Mouse (Mus musculus) hindbrain, embryonic 13.5 days (tissue): Measurements from ENCODE around the gene Cog4. TPM values are rescaled to one million over a fixed set of nuclear protein-coding genes. Genes with fewer than 3 reads are reported as not detected.

Experiments used
- ATAC-seq: fragments of 200-750 bp; cut with Nextera tagmentation; 2 replicates; pipeline ENCODE4 v1.8.0; 2017; ENCODE audit warnings: moderate TSS enrichment; ENCODE audit not compliant: low FRiP score
- H3K27ac ChIP-seq: fragments of 300-500 bp; sonication (generic); 2 replicates; pipeline ENCODE4 v1.5.1; 2015; ENCODE audit warnings: inconsistent platforms, mild to moderate bottlenecking, moderate library complexity
- H3K27me3 ChIP-seq: fragments of 300-500 bp; sonication (generic); 2 replicates; pipeline ENCODE4 v1.6.1; 2015; ENCODE audit warnings: mild to moderate bottlenecking, inconsistent platforms
- H3K36me3 ChIP-seq: fragments of 300-500 bp; sonication (generic); 2 replicates; pipeline ENCODE4 v1.6.1; 2015; ENCODE audit warnings: mild to moderate bottlenecking, inconsistent platforms
- H3K4me1 ChIP-seq: fragments of 300-500 bp; sonication (generic); replicated peaks from 2 replicates; pipeline ENCODE4 v1.6.1; 2015; ENCODE audit warnings: inconsistent platforms
- H3K4me2 ChIP-seq: fragments of 300-500 bp; sonication (generic); 2 replicates; pipeline ENCODE4 v1.6.1; 2015; ENCODE audit warnings: inconsistent platforms, mild to moderate bottlenecking, moderate library complexity
- H3K4me3 ChIP-seq: fragments of 300-500 bp; sonication (generic); 2 replicates; pipeline ENCODE4 v1.5.1; 2015; ENCODE audit warnings: mild to moderate bottlenecking, inconsistent platforms
- H3K9ac ChIP-seq: fragments of 300-500 bp; sonication (generic); 2 replicates; pipeline ENCODE4 v1.6.1; 2015; ENCODE audit warnings: mild to moderate bottlenecking, inconsistent platforms
- H3K9me3 ChIP-seq: fragments of 300-500 bp; sonication (generic); 2 replicates; pipeline ENCODE4 v1.6.1; 2016; ENCODE audit warnings: inconsistent platforms
- WGBS: fragments of 180-500 bp; shearing (Covaris S2); methylation state at CpG from one replicate; pipeline ENCODE4 v1.1.7; 2015; 5-methylcytosine and 5-hydroxymethylcytosine counted together
- polyA plus RNA-seq: library from polyadenylated mRNA; unstranded; fragments of >200 nt; fragmentation: Nextera tagmentation; extraction: Ambion mirVana; gene quantifications from 2 replicates; pipeline ENCODE4 v1.2.1, GENCODE M21; 2015

The Cog4 gene
- polyA plus RNA-seq, 1 experiment from 2014 or later = 71.9 TPM

- Histone ChIP-seq H3K4me1 (no peaks in the 10 kb centered on the region), H3K9me3 (no peaks in the 10 kb centered on the region), H3K27ac (no peak overlapping the region), H3K36me3 (peaks cover 95% of the 10 kb centered on the region), H3K9ac (no peak overlapping the region), H3K4me2 (no peak overlapping the region), H3K27me3 (no peaks in the 10 kb centered on the region), H3K4me3 (no peak overlapping the region)
- 94% methylated on average over 10 of the region's 10 CpGs for WGBS
- no peak for ATAC-seq
These were observed 35.4 kb downstream of the Cog4 start for GRCm38 (mm10) chr8:110881741-110882310.

DNA sequence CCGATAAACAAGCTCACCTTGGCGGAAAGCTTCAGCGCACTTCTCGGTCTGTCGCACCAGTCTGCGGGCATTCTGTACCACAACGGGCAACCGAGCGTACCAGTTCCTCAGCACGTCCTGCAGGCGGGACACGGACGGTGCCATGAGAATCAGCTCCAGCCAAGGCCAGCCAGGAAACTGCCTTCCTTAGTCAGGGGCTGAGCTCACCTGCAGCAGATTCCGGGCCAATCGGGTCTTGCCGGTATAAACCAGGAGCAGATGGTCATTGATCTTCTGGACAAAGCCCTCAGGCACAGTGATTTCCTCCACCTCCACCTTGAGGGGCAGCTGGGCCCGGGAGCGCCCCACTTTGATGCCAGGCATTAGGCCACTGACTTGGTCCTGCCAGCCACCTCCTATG is 37.4 kb downstream of the Cog4 start:
- Histone ChIP-seq H3K27ac (no peak overlapping the region), H3K9ac (no peak overlapping the region), H3K27me3 (no peaks in the 10 kb centered on the region), H3K4me3 (no peak overlapping the region), H3K4me2 (no peak overlapping the region), H3K36me3 (peaks cover 96% of the 10 kb centered on the region), H3K4me1 (no peaks in the 10 kb centered on the region), H3K9me3 (no peaks in the 10 kb centered on the region)
- WGBS = 97% methylated on average over 18 of the region's 18 CpGs
- ATAC-seq = no peak

DNA sequence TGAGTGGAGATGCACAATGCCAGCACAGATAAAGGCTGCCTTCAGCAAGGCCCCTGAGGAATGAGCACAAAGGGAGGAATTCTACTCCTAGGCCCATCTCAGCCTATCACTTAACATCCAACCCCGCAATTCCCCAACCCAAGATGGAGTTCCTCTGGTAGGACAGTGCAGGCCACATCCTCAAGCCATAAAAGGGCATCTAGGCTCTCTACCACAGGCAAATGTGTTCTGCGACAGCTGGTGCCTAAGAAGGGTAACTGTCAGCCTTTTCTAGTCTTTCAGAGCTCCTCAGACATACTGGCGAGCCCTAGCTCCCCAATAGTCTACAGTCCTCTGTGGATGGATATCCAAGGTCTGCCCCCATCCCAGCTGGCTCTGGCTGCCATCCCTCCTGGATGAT is 40.2 kb downstream of the Cog4 start:
- Histone ChIP-seq H3K9me3 (no peaks in the 10 kb centered on the region), H3K9ac (no peak overlapping the region), H3K4me2 (no peak overlapping the region), H3K27ac (no peak overlapping the region), H3K27me3 (no peaks in the 10 kb centered on the region), H3K4me3 (no peak overlapping the region), H3K36me3 (peaks cover 83% of the 10 kb centered on the region), H3K4me1 (no peaks in the 10 kb centered on the region)
- WGBS = 83% methylated on average over 3 of the region's 3 CpGs
- no peak for ATAC-seq

DNA sequence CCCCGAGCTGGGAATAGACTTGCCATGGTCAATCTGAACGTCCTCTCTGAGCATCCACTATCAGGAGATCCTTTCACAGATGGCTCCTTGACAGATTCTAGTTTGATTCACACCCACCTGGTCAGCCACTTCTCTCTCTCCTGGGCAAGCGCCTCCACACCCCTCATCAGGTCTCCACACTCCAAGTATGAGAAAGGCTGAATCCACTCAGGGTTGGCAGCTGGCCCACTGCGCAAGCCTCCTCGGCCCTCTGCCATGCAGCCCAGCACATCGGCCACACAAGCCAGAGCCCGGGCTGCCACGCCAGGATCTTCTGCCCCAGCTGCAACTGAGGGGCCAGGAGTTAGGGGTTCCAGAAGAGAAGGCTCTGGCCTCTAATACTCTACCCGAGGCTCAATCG is 41.2 kb downstream of the Cog4 start:
- no peaks in the 10 kb centered on the region for H3K4me1 ChIP-seq
- H3K9me3 ChIP-seq = no peaks in the 10 kb centered on the region
- no peak for ATAC-seq
- no peak overlapping the region for H3K4me3 ChIP-seq
- peaks cover 77% of the 10 kb centered on the region for H3K36me3 ChIP-seq
- H3K27ac ChIP-seq = no peak overlapping the region
- H3K27me3 ChIP-seq = no peaks in the 10 kb centered on the region
- 91% methylated on average over 10 of the region's 10 CpGs for WGBS
- no peak overlapping the region for H3K9ac ChIP-seq
- no peak overlapping the region for H3K4me2 ChIP-seq

GRCm38 (mm10) chr8:110888441-110888840 is 42.0 kb downstream of the Cog4 start:
- H3K36me3 ChIP-seq = peaks cover 77% of the 10 kb centered on the region
- no peak overlapping the region for H3K9ac ChIP-seq
- no peak overlapping the region for H3K4me2 ChIP-seq
- H3K27me3 ChIP-seq = no peaks in the 10 kb centered on the region
- no peak overlapping the region for H3K4me3 ChIP-seq
- no peaks in the 10 kb centered on the region for H3K9me3 ChIP-seq
- 91% methylated on average over 8 of the region's 8 CpGs for WGBS
- no peak for ATAC-seq
- H3K27ac ChIP-seq = no peak overlapping the region
- no peaks in the 10 kb centered on the region for H3K4me1 ChIP-seq

GRCm38 (mm10) chr8:110888860-110889259 is 42.5 kb downstream of the Cog4 start:
- Histone ChIP-seq H3K9me3 (no peaks in the 10 kb centered on the region), H3K36me3 (peaks cover 77% of the 10 kb centered on the region), H3K4me2 (no peak overlapping the region), H3K27ac (no peak overlapping the region), H3K4me3 (no peak overlapping the region), H3K4me1 (no peaks in the 10 kb centered on the region), H3K9ac (no peak overlapping the region), H3K27me3 (no peaks in the 10 kb centered on the region)
- WGBS = 91% methylated on average over 16 of the region's 16 CpGs
- ATAC-seq = no peak

DNA sequence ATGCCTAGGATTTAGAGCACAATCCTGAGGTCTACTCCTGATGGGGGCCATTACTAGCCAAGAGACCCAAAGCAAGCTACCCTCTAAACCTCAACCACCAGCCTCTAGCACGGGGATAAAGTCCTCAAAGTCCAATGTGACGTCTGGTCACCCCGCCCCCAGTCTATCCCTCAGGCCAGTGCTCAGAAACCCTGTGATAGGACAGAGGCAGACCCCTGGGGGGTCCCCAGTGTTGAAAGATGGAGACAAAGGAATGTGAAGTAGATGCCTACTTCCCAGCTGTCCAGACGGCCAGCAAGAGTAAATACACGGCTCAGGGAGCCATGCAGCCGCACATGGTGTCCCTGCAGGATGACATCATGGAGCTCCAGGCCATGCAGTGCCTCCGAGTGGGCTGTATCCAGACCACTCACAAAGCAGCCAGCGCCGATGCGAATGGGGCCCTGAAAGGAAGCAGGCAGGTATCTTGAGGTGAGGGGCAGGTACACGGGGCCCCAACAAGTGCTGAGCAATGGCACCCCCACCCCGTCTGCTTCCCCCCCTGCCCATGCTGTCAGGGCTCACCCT is 43.6 kb downstream of the Cog4 start:
- H3K9ac ChIP-seq = no peak overlapping the region
- H3K4me2 ChIP-seq = no peak overlapping the region
- H3K27ac ChIP-seq = no peak overlapping the region
- no peak overlapping the region for H3K4me3 ChIP-seq
- WGBS = 74% methylated on average over 11 of the region's 12 CpGs
- no peak for ATAC-seq
- H3K9me3 ChIP-seq = no peaks in the 10 kb centered on the region
- H3K4me1 ChIP-seq = no peaks in the 10 kb centered on the region
- H3K36me3 ChIP-seq = peaks cover 72% of the 10 kb centered on the region
- no peaks in the 10 kb centered on the region for H3K27me3 ChIP-seq

DNA sequence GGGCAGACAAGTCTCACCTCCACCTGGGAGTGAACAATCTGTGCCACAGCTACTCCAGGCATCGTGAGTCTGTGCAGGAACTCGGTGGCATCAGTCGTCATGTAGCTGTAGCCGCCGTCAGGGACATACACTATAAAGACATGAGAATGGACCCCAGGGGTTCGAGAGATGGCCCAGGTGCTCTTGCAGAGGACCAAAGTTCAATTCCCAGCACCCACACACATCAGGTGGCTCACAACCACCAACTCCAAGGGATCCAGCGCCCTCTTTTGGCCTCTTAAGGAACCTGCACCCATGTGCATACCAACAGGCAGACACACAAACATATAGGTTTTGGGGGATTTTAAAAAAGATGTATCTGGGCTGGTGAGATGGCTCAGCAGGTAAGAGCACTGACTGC is 45.6 kb downstream of the Cog4 start:
- Histone ChIP-seq H3K36me3 (peaks cover 53% of the 10 kb centered on the region), H3K4me3 (no peak overlapping the region), H3K27me3 (no peaks in the 10 kb centered on the region), H3K27ac (no peak overlapping the region), H3K9ac (no peak overlapping the region), H3K4me2 (no peak overlapping the region), H3K9me3 (no peaks in the 10 kb centered on the region), H3K4me1 (no peaks in the 10 kb centered on the region)
- WGBS = 84% methylated on average over 7 of the region's 7 CpGs
- no peak for ATAC-seq

DNA sequence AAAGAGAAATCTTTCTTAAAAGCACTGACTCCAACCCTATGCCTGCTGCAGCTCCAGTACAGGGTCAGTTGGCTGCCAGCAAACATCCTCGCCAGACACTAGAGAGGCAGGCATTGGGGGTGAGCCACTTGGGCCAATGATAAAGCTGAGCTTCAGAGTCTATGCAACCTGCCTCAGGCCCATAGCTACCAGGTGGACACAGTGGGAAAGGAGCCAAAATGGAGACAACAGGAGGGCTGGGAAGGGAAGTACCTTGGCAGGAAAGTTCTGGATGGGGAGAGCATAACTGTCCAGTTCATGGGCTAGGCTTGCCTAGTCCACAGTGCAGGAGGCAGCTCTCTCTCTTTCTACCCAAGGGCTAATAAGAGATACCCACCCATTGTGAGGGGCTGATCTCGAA is 46.5 kb downstream of the Cog4 start:
- Histone ChIP-seq H3K27ac (no peak overlapping the region), H3K9me3 (no peaks in the 10 kb centered on the region), H3K36me3 (peaks cover 45% of the 10 kb centered on the region), H3K4me3 (no peak overlapping the region), H3K4me2 (no peak overlapping the region), H3K27me3 (no peaks in the 10 kb centered on the region), H3K9ac (no peak overlapping the region), H3K4me1 (no peaks in the 10 kb centered on the region)
- ATAC-seq = no peak
- 95% methylated on average over 2 of the region's 2 CpGs for WGBS

GRCm38 (mm10) chr8:110894851-110895250 is 48.5 kb downstream of the Cog4 start:
- H3K4me1 ChIP-seq = no peaks in the 10 kb centered on the region
- H3K9ac ChIP-seq = no peak overlapping the region
- H3K4me2 ChIP-seq = no peak overlapping the region
- no peak for ATAC-seq
- no peak overlapping the region for H3K4me3 ChIP-seq
- peaks cover 38% of the 10 kb centered on the region for H3K36me3 ChIP-seq
- WGBS = 85% methylated on average over 10 of the region's 10 CpGs
- no peak overlapping the region for H3K27ac ChIP-seq
- H3K9me3 ChIP-seq = no peaks in the 10 kb centered on the region
- H3K27me3 ChIP-seq = no peaks in the 10 kb centered on the region

GRCm38 (mm10) chr8:110895254-110895653 is 48.9 kb downstream of the Cog4 start:
- Histone ChIP-seq H3K9me3 (no peaks in the 10 kb centered on the region), H3K27ac (no peak overlapping the region), H3K4me3 (no peak overlapping the region), H3K4me2 (no peak overlapping the region), H3K4me1 (no peaks in the 10 kb centered on the region), H3K9ac (no peak overlapping the region), H3K36me3 (peaks cover 34% of the 10 kb centered on the region), H3K27me3 (no peaks in the 10 kb centered on the region)
- 89% methylated on average over 5 of the region's 9 CpGs for WGBS
- no peak for ATAC-seq

- Histone ChIP-seq H3K27ac (no peak overlapping the region), H3K4me1 (no peaks in the 10 kb centered on the region), H3K36me3 (peaks cover 33% of the 10 kb centered on the region), H3K27me3 (no peaks in the 10 kb centered on the region), H3K4me3 (no peak overlapping the region), H3K9ac (no peak overlapping the region), H3K4me2 (no peak overlapping the region), H3K9me3 (no peaks in the 10 kb centered on the region)
- WGBS = 95% methylated on average over 13 of the region's 13 CpGs
- ATAC-seq = no peak
These were observed 49.4 kb downstream of the Cog4 start for GRCm38 (mm10) chr8:110895812-110896211.

- WGBS = 91% methylated on average over 6 of the region's 6 CpGs
- no peak for ATAC-seq
- Histone ChIP-seq H3K36me3 (peaks cover 30% of the 10 kb centered on the region), H3K9me3 (no peaks in the 10 kb centered on the region), H3K4me1 (peaks cover 5% of the 10 kb centered on the region), H3K27ac (no peak overlapping the region), H3K27me3 (no peaks in the 10 kb centered on the region), H3K4me3 (no peak overlapping the region), H3K4me2 (no peak overlapping the region), H3K9ac (no peak overlapping the region)
These were observed 51.1 kb downstream of the Cog4 start for GRCm38 (mm10) chr8:110897495-110897894.
